Mouse (Mus musculus): ENCODE results near the gene Prrt4.

Gene Prrt4

GRCm38 (mm10) chr6:29147407-29148010 is 31.9 kb downstream of the Prrt4 start:
- DNase-seq, result no peak

DNA sequence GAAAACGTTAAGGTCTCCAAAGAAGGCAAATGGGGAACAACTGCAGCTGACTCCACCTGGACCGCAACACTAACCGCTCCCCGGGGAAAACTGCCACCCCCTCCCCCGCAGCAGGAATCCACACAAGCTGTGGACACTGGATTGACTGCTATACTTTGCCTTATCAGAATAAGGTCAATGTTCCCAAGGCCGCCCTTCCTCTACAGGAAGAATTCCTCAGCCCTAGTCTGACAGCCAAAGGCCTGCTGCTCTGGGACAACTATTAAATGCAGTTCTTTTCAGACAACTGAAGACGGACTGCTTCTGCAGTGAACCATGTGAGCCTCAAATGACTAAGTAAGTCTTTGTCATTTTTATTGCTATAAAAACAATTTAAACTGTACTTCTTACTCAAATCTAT is 32.7 kb downstream of the Prrt4 start:
- DNase-seq, result no peak

- DNase-seq, result no peak
Measured at GRCm38 (mm10) chr6:29145456-29146307, 33.7 kb downstream of the Prrt4 start.

GRCm38 (mm10) chr6:29144971-29145370 is 34.4 kb downstream of the Prrt4 start:
- no peak for DNase-seq

DNA sequence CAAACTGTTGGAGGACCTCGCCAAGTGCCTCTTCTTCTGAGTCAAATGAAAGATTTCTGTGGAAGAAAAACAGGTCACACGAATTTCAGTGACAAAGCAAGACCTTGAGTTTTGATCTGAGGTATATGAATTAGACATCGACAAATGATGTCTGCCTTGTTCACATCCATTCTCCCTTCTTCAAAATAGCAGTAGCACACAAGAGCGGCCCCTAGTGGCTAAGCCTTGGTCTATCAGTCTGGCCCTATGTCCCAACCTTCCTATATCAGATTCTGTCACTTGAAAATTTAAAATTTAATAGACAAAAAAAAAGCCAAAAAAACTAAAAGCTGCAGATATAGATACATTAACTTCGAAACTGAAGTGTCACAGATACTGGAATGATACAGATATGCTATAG is 35.8 kb downstream of the Prrt4 start:
- DNase-seq, result peak; percentile 46

- no peak for DNase-seq
Measured at GRCm38 (mm10) chr6:29137441-29137840, 41.9 kb downstream of the Prrt4 start.

GRCm38 (mm10) chr6:29133100-29133499 is 46.3 kb downstream of the Prrt4 start:
- DNase-seq, result no peak

DNA sequence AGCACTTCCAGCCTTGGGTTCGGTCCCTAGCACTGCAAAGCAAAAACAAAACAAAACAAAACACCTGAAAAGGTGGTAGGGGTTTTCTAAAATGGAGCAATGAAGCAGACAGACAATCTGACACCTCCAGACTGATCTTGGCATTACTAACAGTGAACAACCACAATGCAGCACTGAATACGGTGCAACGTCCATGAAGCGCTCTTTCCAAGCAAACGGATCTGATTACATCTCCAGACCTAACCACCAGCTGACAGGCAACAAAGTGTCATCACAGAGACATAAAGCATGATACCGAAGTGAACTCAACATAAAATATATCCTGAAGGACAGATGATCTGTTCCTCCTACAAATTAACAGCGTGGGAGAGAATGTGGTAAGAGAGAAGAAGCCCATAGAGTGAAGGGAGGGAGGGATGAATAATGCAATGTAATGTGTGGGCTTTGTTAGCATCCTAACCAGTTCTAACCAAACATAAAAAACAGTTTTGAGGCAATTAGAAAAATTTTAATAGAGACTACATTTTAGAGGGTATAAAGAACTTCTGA is 52.4 kb downstream of the Prrt4 start:
- DNase-seq, result no peak

DNA sequence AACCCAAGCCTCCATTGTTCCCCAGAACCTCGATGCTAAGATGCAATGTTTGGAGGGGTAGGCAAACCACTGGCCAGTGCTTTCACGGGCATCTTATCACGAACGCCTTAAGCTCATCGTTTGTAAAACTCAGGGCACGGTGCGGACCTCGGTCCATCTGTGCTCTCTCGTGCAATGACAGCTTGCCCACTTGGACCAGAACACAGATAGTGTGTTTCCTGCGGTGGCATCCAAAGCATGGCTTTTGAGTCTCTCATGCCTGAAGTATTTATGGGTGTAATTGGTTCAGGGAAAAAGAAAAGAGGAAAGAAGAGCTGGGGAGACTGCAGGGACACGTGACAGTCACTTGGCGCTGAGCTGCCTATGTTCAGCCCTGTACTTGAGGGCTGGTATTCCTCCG is 59.4 kb downstream of the Prrt4 start:
- no peak for DNase-seq

All from thymus, postnatal 14 days (tissue).